Mouse (Mus musculus) brain, embryonic 14.5 days (tissue): ENCODE measurements at regions not wholly inside any gene's neighbourhood (a gene's known extent, or its start where the extent isn't known, plus 50 kb on each side); places are given as distances from the start of the nearest gene placed in this dataset.

Experiments used
- CTCF ChIP-seq: fragments of 200-500 bp; IDR thresholded peaks from 2 replicates; pipeline ENCODE4 v1.5.1; 2012; ENCODE audit warnings: inconsistent platforms, mild to moderate bottlenecking, moderate library complexity, borderline replicate concordance; ENCODE audit not compliant: insufficient read depth, insufficient read length; ENCODE audit errors: extremely low read depth
- POLR2A ChIP-seq: fragments of 200-500 bp; IDR thresholded peaks from 2 replicates; pipeline ENCODE4 v1.6.1; 2012; ENCODE audit warnings: mild to moderate bottlenecking, inconsistent platforms, borderline replicate concordance; ENCODE audit not compliant: poor library complexity, insufficient read depth, insufficient read length, severe bottlenecking; ENCODE audit errors: extremely low read depth

- TF ChIP-seq POLR2A (no peak), CTCF (no peak)
Measured at GRCm38 (mm10) chr16:29033357-29033756, 103.9 kb upstream of the Mb21d2 start.
